Mouse (Mus musculus): ENCODE data around the gene Plekhm2. TPM values are rescaled to one million over a fixed set of nuclear protein-coding genes. Genes with fewer than 3 reads are reported as not detected.

The Plekhm2 gene
- polyA plus RNA-seq, 1 experiment: 15.1 TPM

- no peak; the same call in 1 of the 2 replicates for TF ChIP-seq EP300 (IDR thresholded peaks at IDR 0.05; ENCODE audit: insufficient read depth, low read depth, low read length)
- no peak for TF ChIP-seq POLR2A (IDR thresholded peaks at IDR 0.05; ENCODE audit: insufficient read depth, low read length)
- TF ChIP-seq CTCF (IDR thresholded peaks at IDR 0.05; ENCODE audit: low read depth, low read length): no peak
- Histone ChIP-seq H3K4me3 (ENCODE audit: low read depth, low read length) (peak overlapping the region; percentile 84), H3K27ac (ENCODE audit: insufficient read depth, low read length) (peak overlapping the region; percentile 98), H3K4me1 (ENCODE audit: control insufficient read depth, insufficient read depth, low read length) (peaks cover 11% of the 10 kb centered on the region), H3K36me3 (ENCODE audit: control insufficient read depth, insufficient read depth, low read length, poor library complexity, severe bottlenecking) (peaks cover 14% of the 10 kb centered on the region; the same call in 1 of the 2 replicates), H3K9me3 (replicated peaks; ENCODE audit: control insufficient read depth, insufficient read depth, low read length, poor library complexity, severe bottlenecking) (no peaks in the 10 kb centered on the region), H3K27me3 (ENCODE audit: control insufficient read depth, insufficient read depth, low read length, poor library complexity, severe bottlenecking) (no peaks in the 10 kb centered on the region), H3K9ac (ENCODE audit: low read depth, poor library complexity, severe bottlenecking) (peak overlapping the region; percentile 87)
Measured at GRCm38 (mm10) chr4:141598894-141599250, 65.8 kb downstream of the Plekhm2 start.

- Histone ChIP-seq H3K4me1 (ENCODE audit: control insufficient read depth, insufficient read depth, low read length) (peaks cover 11% of the 10 kb centered on the region), H3K9ac (ENCODE audit: low read depth, poor library complexity, severe bottlenecking) (peak overlapping the region; percentile 87), H3K36me3 (ENCODE audit: control insufficient read depth, insufficient read depth, low read length, poor library complexity, severe bottlenecking) (peaks cover 14% of the 10 kb centered on the region; the same call in 1 of the 2 replicates), H3K27me3 (ENCODE audit: control insufficient read depth, insufficient read depth, low read length, poor library complexity, severe bottlenecking) (no peaks in the 10 kb centered on the region), H3K27ac (ENCODE audit: insufficient read depth, low read length) (peak overlapping the region; percentile 98), H3K9me3 (replicated peaks; ENCODE audit: control insufficient read depth, insufficient read depth, low read length, poor library complexity, severe bottlenecking) (no peaks in the 10 kb centered on the region), H3K4me3 (ENCODE audit: low read depth, low read length) (peak overlapping the region; percentile 84)
- no peak for TF ChIP-seq POLR2A (IDR thresholded peaks at IDR 0.05; ENCODE audit: insufficient read depth, low read length)
- TF ChIP-seq EP300 (IDR thresholded peaks at IDR 0.05; ENCODE audit: insufficient read depth, low read depth, low read length): peak; percentile 91
Measured at GRCm38 (mm10) chr4:141598199-141598893, 66.4 kb downstream of the Plekhm2 start.

GRCm38 (mm10) chr4:141596700-141597328 is 67.9 kb downstream of the Plekhm2 start:
- peak; percentile 92 for TF ChIP-seq EP300 (IDR thresholded peaks at IDR 0.05; ENCODE audit: insufficient read depth, low read depth, low read length)
- no peak for TF ChIP-seq POLR2A (IDR thresholded peaks at IDR 0.05; ENCODE audit: insufficient read depth, low read length)
- Histone ChIP-seq H3K9me3 (replicated peaks; ENCODE audit: control insufficient read depth, insufficient read depth, low read length, poor library complexity, severe bottlenecking) (no peaks in the 10 kb centered on the region), H3K4me3 (ENCODE audit: low read depth, low read length) (peak overlapping the region; percentile 20), H3K9ac (ENCODE audit: low read depth, poor library complexity, severe bottlenecking) (peak overlapping the region; percentile 16; the same call in 1 of the 2 replicates), H3K27ac (ENCODE audit: insufficient read depth, low read length) (no peak overlapping the region), H3K36me3 (ENCODE audit: control insufficient read depth, insufficient read depth, low read length, poor library complexity, severe bottlenecking) (peaks cover 21% of the 10 kb centered on the region), H3K4me1 (ENCODE audit: control insufficient read depth, insufficient read depth, low read length) (peaks cover 9% of the 10 kb centered on the region), H3K27me3 (ENCODE audit: control insufficient read depth, insufficient read depth, low read length, poor library complexity, severe bottlenecking) (no peaks in the 10 kb centered on the region)

- no peak overlapping the region for H3K27ac ChIP-seq (ENCODE audit: insufficient read depth, low read length)
- H3K27me3 ChIP-seq (ENCODE audit: control insufficient read depth, insufficient read depth, low read length, poor library complexity, severe bottlenecking): no peaks in the 10 kb centered on the region
- no peaks in the 10 kb centered on the region for H3K9me3 ChIP-seq (replicated peaks; ENCODE audit: control insufficient read depth, insufficient read depth, low read length, poor library complexity, severe bottlenecking)
- no peak overlapping the region for H3K4me3 ChIP-seq (ENCODE audit: low read depth, low read length)
- peaks cover 27% of the 10 kb centered on the region for H3K36me3 ChIP-seq (ENCODE audit: control insufficient read depth, insufficient read depth, low read length, poor library complexity, severe bottlenecking)
- 0 out of 2 replicates have a peak overlapping the region, but pooled peaks have one; percentile 16 for H3K9ac ChIP-seq (ENCODE audit: low read depth, poor library complexity, severe bottlenecking)
- H3K4me1 ChIP-seq (ENCODE audit: control insufficient read depth, insufficient read depth, low read length): peaks cover 2% of the 10 kb centered on the region
- peak; percentile 56 for TF ChIP-seq CTCF (IDR thresholded peaks at IDR 0.05; ENCODE audit: low read depth, low read length)
- TF ChIP-seq POLR2A (IDR thresholded peaks at IDR 0.05; ENCODE audit: insufficient read depth, low read length): no peak
Measured at GRCm38 (mm10) chr4:141595605-141596268, 69.0 kb downstream of the Plekhm2 start.

GRCm38 (mm10) chr4:141595138-141595537 is 69.6 kb downstream of the Plekhm2 start:
- H3K4me1 ChIP-seq (ENCODE audit: control insufficient read depth, insufficient read depth, low read length): peaks cover 2% of the 10 kb centered on the region
- no peaks in the 10 kb centered on the region for H3K27me3 ChIP-seq (ENCODE audit: control insufficient read depth, insufficient read depth, low read length, poor library complexity, severe bottlenecking)
- H3K36me3 ChIP-seq (ENCODE audit: control insufficient read depth, insufficient read depth, low read length, poor library complexity, severe bottlenecking): peaks cover 32% of the 10 kb centered on the region
- no peak overlapping the region for H3K9ac ChIP-seq (ENCODE audit: low read depth, poor library complexity, severe bottlenecking)
- TF ChIP-seq POLR2A (IDR thresholded peaks at IDR 0.05; ENCODE audit: insufficient read depth, low read length) (no peak), EP300 (IDR thresholded peaks at IDR 0.05; ENCODE audit: insufficient read depth, low read depth, low read length) (no peak), CTCF (IDR thresholded peaks at IDR 0.05; ENCODE audit: low read depth, low read length) (no peak)
- no peaks in the 10 kb centered on the region for H3K9me3 ChIP-seq (replicated peaks; ENCODE audit: control insufficient read depth, insufficient read depth, low read length, poor library complexity, severe bottlenecking)
- H3K4me3 ChIP-seq (ENCODE audit: low read depth, low read length): no peak overlapping the region
- no peak overlapping the region for H3K27ac ChIP-seq (ENCODE audit: insufficient read depth, low read length)

- Histone ChIP-seq H3K4me1 (ENCODE audit: control insufficient read depth, insufficient read depth, low read length) (peaks cover 2% of the 10 kb centered on the region), H3K27me3 (ENCODE audit: control insufficient read depth, insufficient read depth, low read length, poor library complexity, severe bottlenecking) (no peaks in the 10 kb centered on the region), H3K9ac (ENCODE audit: low read depth, poor library complexity, severe bottlenecking) (no peak overlapping the region), H3K27ac (ENCODE audit: insufficient read depth, low read length) (no peak overlapping the region), H3K4me3 (ENCODE audit: low read depth, low read length) (no peak overlapping the region), H3K9me3 (replicated peaks; ENCODE audit: control insufficient read depth, insufficient read depth, low read length, poor library complexity, severe bottlenecking) (no peaks in the 10 kb centered on the region), H3K36me3 (ENCODE audit: control insufficient read depth, insufficient read depth, low read length, poor library complexity, severe bottlenecking) (peaks cover 62% of the 10 kb centered on the region)
- TF ChIP-seq POLR2A (IDR thresholded peaks at IDR 0.05; ENCODE audit: insufficient read depth, low read length): no peak
- TF ChIP-seq CTCF (IDR thresholded peaks at IDR 0.05; ENCODE audit: low read depth, low read length): peak; percentile 96
Measured at GRCm38 (mm10) chr4:141591547-141591946, 73.2 kb downstream of the Plekhm2 start.

Data from ES-Bruce4 (cell line).